Mouse (Mus musculus): ENCODE results near the gene Carm1.

DNA sequence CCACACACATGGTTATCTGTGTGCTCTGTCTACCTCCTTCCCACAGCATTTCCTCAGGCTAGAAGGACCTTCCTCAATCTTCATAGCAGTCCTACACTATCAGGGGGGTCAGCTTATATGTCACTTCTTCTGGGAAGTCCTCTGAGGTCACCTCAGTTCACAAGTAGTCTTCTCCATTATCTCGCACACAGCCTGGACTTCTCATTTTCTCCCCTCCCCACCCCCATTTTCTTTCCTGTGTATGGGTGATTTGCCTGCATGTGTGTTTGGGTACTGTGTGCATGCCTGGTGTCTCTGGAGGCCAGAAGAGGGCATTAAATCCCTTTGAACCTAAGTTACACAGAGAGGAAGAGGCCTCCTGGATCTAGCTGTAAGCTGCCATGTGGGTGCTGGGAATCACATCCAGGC lies 18.8 kb upstream of the Carm1 start:
- TF ChIP-seq CTCF (IDR thresholded peaks at IDR 0.05; ENCODE audit: extremely low read depth, insufficient read depth, low read length) (no peak), POLR2A (IDR thresholded peaks at IDR 0.05; ENCODE audit: extremely low read depth, insufficient read depth, low read length) (no peak)
